Mouse (Mus musculus): ENCODE results near the gene Mterf4.
"Not testable (repeated sequence)": the region's sequence is repeated elsewhere in the genome, so short reads cannot be mapped to it uniquely, and the experiment has no call there.

The Mterf4 gene

DNA sequence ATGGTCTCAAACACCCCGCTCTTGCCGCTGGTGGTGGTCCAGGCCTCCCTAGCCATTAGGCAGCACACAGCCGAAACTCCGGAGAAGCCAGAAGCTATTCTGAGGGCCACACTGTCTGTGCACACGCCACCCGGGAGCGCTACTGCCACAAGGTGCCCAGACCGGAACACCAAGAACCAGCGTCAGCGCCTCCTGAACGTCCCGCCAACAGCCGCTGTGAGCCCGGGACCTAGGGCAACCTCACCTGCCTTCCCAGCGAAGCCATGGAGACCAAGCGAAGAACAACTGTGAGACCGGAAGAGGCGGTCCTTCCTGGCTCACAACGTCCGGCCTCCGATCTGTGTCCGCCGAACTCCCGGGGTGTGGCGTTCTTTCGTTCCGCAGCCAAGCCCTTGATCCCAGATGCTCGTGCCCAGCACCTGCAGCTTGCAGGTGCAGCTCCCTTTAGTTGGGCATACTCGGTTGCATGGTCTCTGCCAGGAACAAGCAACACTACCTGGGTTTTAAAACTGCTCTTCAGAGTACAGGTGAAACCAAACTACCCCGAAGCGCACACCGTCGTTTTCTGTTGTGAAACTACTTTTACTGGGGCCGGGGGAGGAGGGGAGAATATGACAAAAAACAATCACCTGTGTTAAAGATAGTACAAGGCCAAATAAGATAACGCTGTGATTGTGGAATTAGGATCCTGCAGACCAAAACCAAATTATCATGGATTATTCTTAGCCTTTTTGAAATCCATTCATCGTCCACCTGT, at the start of gene Mterf4:
Mterf4 (minus strand) TSS at position 335 of the 757 bp plus-strand sequence.
- peak; percentile 92 for DNase-seq (ENCODE audit: low read depth, low spot score)

DNA sequence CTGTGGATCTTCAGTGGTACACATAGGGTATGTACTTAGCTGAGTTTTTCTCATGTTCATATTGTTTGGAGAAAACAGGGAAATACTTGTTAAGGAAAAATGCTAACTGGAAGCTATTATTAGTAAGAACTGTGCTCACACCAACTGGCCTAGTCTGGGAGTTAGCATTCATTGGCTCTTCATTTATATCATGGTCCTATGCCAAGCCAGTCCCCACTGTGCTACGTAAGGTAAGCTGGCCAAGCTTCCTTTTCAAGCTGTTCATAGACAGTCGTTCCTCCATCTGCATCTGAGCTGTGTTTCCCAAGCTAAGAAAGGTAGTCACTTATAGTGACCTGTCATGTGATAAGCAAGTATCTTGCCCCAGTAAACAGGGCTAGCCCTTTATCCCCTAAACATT, 47.0 kb upstream of the Mterf4 start:
- DNase-seq (ENCODE audit: low read depth, low spot score), result no peak

DNA sequence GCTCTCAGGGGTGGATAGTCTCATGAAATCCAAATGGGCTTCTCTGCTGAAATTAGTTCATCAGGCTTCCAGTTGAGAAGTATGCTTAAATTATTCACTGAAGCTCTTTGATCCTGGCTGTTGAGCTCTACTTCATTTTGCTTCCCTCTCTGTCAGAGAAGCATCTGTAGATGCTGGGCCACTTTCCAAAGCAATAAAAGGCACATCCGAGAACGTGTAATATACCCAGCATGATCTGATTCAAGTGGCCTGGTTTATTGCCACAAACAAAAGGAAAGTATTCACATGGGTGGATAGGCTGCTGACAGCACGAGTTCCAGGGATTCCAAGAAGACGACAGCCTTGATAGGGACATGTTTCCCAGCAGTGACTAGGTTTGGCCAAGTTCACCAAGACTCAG, 44.0 kb upstream of the Mterf4 start:
- no peak for DNase-seq (ENCODE audit: low read depth, low spot score)

DNA sequence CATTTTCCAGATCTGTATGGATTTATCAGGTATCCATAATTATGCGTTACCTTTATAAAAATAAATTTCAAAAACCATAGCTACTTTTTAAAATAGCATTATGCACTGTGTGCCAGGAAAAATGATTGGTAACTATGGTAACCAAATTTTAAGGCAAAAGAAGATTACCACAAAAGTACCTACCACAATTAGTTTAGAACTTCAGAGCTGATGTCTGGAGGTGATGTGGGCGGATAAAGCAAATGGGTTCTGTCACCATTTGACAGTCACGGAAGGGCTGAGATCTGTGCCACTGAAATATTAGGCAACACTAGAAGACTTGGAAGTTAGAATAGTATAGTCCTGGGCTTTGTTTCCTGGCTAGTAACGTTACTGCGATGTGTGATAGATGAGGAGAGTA, 41.5 kb upstream of the Mterf4 start:
- no peak for DNase-seq (ENCODE audit: low read depth, low spot score)

DNA sequence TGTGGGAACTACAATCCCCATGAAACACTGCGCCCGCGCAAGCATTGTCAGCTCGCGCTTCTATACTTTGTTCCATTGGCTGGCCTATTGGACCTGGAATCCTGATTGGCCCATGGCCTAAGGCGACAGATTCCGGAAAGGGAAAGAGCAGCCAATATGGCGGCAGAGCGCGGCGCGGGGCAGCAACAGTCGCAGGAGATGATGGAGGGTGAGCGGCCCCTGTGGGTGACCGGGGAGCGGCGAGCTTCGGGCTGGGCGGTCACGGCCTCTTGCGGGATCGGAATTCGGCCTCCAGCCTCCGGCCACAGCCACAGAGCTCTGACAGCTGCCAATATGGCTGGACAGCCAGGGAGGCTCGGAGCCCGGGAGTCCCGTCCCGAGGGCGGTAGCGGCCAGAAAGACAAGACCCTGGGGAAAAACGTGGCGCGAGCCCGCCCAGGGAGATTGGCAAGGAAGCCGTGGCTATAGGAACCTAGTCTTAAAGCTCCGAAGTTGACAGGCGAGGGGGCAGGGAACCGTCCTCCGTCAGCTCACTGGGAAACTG, 37.9 kb upstream of the Mterf4 start:
- peak; percentile 99 for DNase-seq (ENCODE audit: low read depth, low spot score)

DNA sequence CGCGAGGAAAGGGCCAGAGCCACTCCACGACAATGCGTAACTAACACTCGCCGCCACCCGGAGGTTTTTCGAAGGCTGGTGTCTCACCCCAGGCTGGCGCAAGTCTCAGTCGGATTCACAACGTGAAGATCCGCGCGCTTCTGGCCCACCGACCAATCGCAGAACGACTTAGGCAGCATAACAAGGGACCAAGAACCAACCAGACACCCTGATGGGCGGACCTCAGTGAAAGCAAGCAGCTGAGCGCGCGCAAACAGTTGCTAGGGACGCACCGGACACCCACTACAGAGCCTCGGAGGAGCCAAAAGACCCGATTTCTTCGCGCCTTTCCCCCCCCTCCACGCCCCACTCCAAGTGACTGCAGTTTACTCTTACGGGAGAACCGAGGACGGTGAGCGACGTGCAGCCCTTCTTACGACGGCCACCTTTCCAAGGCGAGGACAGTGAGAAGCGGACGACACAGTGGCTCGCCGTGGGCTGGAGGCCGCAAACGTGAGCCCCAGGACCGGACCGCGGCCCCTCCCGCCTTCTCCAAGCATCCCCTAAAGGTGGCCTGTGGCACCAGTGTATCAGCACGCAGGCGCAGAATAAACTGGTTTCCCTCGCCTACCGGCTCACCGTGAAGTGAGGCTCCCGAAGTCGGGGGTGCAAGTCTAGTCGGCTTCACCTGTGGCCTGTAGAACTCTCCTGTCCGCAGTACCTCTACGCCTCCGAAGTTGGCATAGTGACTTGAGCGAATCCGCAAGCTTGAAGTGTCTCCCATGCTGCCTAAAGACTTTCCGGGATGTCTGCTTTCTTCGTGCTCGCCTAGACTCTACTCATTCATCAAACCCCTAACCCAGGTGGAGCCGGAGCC, 37.2 kb upstream of the Mterf4 start, which contains the start of the genes Ppp1r7 and Pask:
Ppp1r7 (plus strand) TSS at position 207 of the 856 bp plus-strand sequence.
Pask (minus strand) TSS at position 835 of the 856 bp plus-strand sequence.
- peak; percentile 99 for DNase-seq (ENCODE audit: low read depth, low spot score)

DNA sequence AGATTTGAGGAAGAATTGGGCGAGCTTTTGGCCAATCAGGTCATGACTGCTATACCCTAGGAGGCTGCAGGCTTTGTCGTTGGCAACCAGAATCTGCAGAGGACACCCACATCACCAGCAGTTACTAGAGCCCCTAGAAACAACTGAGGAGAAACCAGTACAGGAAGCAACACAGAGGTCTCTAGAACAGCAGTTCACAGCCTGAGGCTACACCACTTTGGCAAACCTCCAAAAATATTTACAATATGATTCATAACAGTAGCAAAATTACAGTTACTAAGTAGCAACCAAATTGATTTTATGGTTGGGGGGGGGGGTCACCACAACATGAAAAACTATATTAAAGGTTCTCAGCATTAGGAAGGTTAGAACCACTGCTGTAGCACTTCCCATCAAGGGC, 28.9 kb upstream of the Mterf4 start:
- DNase-seq (ENCODE audit: low read depth, low spot score), result no peak

DNA sequence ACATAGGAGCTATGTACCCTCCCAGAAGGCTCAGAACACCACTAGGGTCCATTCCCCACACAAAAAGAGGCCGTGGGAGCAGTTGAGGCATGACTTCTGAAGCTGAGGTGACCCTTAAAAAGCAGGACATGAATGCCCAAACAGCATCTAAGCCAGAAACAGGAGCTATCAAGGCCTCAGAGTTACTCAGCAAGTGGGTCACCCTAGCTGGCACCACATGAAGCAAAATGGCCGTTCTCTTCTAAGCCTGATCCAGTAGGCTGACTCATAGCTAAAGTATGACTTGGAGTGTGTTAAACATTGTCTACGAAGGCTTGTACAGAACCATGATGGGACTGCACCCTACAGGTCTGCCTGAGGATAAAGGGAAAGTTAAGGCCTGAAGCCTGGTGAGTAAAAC, 20.7 kb upstream of the Mterf4 start:
- DNase-seq (ENCODE audit: low read depth, low spot score), result no peak

DNA sequence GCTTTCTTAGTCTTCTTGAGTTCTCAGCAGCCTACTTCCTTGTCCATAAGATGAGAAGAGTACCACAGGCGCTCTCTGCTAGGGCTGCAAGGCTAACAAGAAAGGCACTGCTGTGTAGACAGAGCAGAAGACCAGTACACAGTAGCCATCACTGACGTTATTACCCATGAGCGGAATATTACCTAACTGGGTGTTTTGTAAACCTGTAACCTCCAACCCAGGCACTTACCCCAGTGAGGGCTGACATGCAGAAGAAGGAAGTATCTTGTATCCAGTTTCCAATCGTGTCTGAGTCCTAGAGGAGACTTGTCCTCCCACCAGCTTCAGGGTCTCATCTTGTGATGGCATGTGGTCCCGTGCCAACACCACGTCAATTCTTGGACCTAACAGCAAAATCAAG, 18.3 kb upstream of the Mterf4 start:
- no peak for DNase-seq (ENCODE audit: low read depth, low spot score)

DNA sequence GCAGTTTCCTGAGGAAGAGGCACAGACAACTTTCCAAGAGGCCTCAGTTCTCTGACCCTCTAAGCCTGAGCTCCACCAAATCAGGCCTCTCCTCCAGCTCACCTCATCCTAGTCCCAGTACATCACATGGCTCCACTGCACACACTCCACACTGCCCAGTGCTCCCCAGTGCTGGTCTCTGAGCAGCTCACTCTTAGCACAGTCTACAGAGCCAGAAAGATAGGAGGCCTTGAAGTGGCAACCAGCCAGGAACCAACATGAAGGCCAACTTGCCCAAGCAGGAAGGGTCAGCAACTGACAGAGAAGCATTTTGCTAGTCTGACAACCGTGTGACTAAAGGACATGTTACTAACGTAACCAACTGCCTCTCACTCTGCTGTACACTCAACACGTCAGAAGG, 5.1 kb downstream of the Mterf4 start:
- no peak for DNase-seq (ENCODE audit: low read depth, low spot score)

DNA sequence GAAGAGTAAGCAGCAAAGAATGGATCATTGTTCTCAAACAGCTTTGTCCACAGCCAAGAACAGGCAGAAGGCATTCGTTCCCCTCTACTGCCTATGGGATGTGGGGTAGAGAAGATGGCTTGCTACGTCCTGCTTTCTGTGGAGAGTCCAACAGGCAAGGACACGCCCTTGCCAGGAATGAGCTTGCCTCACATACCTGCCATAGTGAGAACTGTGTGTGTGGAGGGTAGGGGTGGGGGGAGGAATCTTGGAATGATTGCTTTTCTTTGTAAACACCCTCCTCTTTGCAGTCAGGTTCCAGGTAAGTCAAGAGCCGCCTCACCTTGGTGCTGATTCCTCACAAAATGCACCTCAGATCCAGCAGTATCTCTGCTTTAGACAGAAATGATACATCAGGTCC, 5.9 kb downstream of the Mterf4 start:
- DNase-seq (ENCODE audit: low read depth, low spot score), result peak; percentile 53

DNA sequence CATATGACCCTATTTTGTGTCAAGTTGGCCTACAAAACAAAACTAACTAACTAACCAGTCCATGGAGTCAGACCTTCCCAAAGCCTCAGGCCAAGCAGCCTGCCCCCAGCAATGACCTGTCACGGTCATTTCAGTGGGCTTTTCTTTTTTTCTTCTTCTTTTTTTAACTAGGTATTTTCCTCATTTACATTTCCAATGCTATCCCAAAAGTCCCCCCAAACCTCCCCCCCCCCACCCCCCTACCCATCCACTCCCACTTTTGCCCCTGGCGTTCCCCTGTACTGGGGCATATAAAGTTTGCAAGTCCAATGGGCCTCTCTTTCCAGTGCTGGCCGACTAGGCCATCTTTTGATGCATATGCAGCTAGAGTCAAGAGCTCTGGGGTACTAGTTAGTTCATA, 11.2 kb downstream of the Mterf4 start:
- not testable (repeated sequence) for DNase-seq (ENCODE audit: low read depth, low spot score)

DNA sequence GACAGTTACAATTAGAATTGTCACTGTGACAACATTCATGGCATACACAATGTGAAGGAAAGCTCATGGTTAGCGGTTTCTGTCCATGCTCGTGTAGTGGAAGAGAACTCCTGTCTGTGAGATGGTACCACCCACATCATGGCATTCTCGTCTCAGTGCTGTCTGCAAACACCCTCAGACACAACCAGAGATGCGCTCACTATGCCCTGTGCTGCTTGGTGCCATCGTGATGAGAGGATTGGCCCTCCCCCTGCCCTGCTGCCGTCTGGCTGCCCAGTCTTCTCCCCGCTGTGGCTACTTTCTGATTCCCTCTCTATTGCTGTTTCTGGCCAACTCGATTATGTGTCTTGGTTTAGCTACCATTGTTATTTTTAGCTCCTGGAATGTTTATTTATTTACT, 13.7 kb downstream of the Mterf4 start:
- DNase-seq (ENCODE audit: low read depth, low spot score), result no peak

DNA sequence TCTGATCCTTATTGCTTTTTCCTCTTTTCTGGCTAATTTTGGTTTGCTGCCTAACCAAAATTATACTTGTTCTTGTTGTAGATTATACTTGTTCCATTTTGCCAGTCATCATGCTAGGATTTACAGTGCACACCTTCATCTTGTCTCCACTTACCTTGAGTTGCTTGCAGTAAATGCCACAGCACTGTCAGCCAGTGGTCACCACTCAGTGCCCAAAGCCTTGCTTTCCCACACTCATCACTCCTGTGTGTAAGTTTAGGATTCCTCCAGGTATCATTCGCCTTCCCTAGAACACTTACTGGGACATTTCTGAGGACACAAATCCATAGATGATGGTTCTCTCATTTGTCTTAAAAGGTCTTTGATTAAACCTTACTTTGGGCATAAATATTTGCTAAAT, 14.1 kb downstream of the Mterf4 start:
- DNase-seq (ENCODE audit: low read depth, low spot score), result no peak

DNA sequence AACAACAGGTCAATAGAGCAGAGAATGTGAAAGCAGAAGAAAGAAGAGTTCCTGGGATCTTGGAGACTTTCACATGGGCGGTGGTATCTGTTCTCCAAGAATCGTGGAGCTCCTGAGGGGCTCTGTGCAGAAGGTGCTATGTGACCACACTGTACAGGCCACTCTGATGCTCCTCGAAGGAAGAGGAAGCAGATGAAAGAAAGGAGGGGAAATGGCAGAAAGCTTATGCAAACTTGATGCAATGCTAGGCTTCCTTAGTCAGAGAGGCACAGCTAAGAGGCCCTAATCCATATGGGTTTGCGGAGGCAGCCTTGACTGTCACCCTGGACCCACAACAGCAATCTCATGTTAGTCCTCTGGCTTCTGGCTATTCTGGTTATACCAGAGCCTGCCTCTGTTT, 14.8 kb downstream of the Mterf4 start:
- no peak for DNase-seq (ENCODE audit: low read depth, low spot score)

DNA sequence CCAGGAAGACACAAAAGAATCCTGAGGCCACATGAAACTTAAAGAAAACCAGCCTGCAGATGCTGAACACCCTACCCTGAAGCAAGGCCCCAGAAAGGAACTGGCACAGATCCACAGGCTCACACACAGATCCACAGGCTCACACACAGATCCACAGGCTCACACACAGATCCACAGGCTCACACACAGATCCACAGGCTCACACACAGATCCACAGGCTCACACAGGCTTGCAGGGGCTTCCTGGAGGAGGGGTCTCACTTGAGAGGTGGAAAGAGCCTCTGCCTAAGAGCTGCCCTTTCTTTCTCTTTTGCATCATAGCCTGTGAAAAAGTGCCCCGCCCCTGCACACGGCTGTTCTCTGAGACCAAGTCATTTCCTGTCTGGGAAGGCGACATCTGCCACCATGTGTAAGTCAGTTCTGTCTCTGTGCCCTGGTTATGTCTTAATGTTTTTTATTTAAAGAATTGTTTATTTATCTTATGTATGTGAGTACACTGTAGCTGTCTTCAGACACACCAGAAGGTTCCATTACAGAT, 16.0 kb downstream of the Mterf4 start:
- no peak for DNase-seq (ENCODE audit: low read depth, low spot score)

DNA sequence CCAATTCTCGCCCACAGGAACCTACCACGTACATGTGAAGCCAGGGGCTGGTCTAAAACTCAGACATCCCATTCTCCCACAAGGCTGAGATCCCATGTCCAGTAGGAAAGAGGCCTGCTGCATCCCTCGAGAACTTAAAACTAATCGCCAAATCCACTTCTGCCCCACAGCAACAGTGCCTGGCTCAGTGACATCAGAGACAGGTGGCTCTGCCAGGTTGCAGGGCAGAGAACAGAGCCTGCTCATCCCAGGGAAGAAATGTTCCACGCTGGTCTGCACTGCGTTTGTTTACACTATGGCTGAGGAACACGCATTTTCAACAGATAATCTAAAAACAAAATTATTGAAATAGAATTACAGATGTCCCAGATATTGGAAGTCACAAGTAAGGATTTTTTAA, 28.7 kb downstream of the Mterf4 start:
- DNase-seq (ENCODE audit: low read depth, low spot score), result no peak

DNA sequence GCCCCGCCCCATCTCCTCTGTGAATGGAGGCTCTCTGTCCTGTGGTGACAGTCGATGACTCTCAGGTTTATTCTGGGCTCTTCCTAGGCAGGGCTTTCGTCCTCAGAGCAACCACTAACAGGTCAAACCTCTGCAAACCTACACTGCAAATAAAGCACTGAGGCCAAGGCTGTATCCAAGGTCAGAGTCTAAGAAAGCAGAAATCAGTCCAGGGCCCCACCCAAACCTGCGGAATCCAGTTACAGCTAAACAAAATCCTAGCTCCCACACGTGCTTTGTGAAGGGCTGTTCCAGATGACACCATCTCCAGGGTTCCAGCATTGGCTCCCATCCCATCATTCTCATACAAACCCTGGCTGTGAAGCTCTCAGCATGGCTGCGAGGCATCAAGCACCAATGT, 30.2 kb downstream of the Mterf4 start:
- DNase-seq (ENCODE audit: low read depth, low spot score), result peak; percentile 89

DNA sequence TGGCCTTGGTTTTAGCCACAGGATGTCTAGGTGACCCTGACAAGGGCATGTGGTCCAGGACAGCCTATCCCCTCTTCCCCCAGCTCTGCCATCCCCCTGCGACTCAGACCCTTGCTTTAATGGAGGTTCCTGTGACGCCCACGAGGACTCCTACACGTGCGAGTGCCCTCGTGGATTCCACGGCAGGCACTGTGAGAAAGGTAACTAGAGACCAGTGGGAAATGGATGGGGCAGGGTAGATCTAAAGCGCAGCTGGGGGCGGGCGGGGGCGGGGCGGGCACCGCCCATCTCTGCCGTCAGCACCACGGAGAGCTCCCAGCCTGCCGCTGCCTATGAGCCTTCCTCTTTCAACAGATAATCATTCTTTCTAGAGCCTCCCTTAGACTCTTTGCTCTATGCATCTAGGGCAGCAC, 33.3 kb downstream of the Mterf4 start:
- peak; percentile 61 for DNase-seq (ENCODE audit: low read depth, low spot score)

DNA sequence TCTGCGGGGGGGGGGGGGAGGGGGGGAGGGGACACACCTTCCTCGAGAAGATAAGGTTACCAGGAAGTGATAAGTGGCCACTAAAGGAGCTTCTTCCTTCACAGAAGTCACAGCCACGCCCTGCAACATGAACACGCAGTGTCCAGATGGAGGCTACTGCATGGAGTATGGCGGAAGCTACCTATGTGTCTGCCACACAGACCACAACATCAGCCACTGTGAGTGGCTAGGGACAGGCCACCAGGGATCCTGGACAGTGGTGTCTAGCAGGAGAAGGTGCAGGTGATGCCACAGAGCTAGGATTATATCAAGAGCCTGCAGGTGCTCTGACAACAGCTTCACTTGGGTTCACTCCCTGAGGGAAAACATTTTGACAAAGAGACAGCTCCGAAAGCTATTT, 34.0 kb downstream of the Mterf4 start:
- no peak for DNase-seq (ENCODE audit: low read depth, low spot score)

DNA sequence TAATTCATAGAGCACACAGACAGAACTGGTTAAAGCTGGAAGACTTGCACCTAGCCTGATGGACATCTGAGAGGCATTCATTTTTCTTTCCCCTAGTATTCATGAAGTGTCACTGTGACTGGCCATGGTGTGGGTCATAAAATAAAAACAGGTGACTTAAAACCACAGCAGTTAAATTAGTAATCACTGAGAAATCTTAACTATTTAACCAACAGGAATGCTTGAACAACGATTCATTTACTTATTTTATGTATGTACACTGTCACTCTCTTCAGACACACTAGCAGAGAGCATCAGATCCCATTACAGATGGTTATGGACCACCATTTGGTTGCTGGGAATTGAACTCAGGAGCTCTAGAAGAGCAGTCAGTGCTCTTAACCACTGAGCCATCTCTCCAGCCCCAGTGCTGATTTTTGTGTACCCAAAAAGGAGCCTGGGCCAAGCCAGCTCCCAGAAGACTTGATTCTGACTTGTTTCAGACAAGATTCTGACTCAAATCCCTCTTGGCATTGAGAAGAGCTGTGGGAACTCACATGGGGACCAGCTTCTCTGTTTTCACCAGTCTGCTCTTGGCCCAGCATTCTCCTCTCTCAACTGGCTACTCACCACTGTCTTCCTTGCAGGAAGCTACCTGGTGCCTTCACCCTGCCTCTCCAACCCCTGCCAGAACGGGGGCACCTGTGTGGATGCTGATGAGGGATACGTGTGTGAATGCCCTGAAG, 35.0 kb downstream of the Mterf4 start:
- no peak for DNase-seq (ENCODE audit: low read depth, low spot score)

DNA sequence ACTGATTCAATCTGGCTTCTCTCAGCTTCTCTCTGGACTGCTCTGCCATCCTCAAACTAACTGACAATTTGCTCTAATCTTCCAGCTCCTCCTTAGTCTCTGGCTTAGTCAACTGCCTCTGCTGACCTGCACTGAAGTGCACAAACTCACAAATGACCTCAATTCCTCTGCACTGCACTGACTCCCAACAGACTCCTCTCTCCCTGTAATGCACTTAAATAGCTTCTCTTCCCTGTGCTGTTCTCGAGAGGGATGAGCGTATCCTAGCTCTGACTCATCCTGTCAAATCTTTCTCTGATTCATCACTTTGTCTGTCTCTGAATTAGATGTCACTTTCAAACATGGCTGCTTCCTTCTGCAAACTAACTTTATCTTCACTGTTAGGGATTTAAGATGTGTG, 37.5 kb downstream of the Mterf4 start:
- DNase-seq (ENCODE audit: low read depth, low spot score), result no peak

Data from ES-CJ7 (cell line).